Mouse (Mus musculus): ENCODE measurements around the gene Cacna2d3.

- TF ChIP-seq CTCF (IDR thresholded peaks at IDR 0.05; ENCODE audit: low read depth): no peak
- no peak for TF ChIP-seq EP300 (IDR thresholded peaks at IDR 0.05; ENCODE audit: low read depth)
These were observed 461.0 kb downstream of the Cacna2d3 start for GRCm38 (mm10) chr14:29260621-29261020.

All from heart, postnatal 0 days (tissue).